Mouse (Mus musculus): ENCODE measurements around the gene Nppa. TPM values are rescaled to one million over a fixed set of nuclear protein-coding genes. Genes with fewer than 3 reads are reported as not detected.
A peak's percentile ranks its signal among the peaks of the same experiment; 100 is the strongest.
"Not testable (repeated sequence)": the region's sequence is repeated elsewhere in the genome, so short reads cannot be mapped to it uniquely, and the experiment has no call there.

Nppa gene
- total RNA-seq, 2 experiments from 2014 or later, result not detected

GRCm38 (mm10) chr4:148012216-148012615 lies 11.7 kb downstream of the Nppa start:
- DNase-seq, result no peak

- peak; percentile 14 for DNase-seq
These were observed 14.9 kb downstream of the Nppa start for GRCm38 (mm10) chr4:148015418-148015817.

- DNase-seq, result no peak
These were observed 16.5 kb downstream of the Nppa start for GRCm38 (mm10) chr4:148016981-148017380.

GRCm38 (mm10) chr4:148018410-148018809 lies 17.9 kb downstream of the Nppa start:
- DNase-seq, result no peak

- DNase-seq, result no peak
These were observed 23.5 kb downstream of the Nppa start for GRCm38 (mm10) chr4:148024003-148024402.

- no peak for DNase-seq
These were observed 28.8 kb downstream of the Nppa start for GRCm38 (mm10) chr4:148029297-148029696.

- no peak for DNase-seq
These were observed 30.0 kb downstream of the Nppa start for GRCm38 (mm10) chr4:148030506-148030905.

GRCm38 (mm10) chr4:148033858-148034410 lies 33.4 kb downstream of the Nppa start:
- DNase-seq, result no peak

GRCm38 (mm10) chr4:148035440-148035839 lies 34.9 kb downstream of the Nppa start:
- DNase-seq, result no peak

GRCm38 (mm10) chr4:148038079-148038599 lies 37.6 kb downstream of the Nppa start:
- DNase-seq, result no peak

- DNase-seq, result peak; percentile 100
These were observed 38.2 kb downstream of the Nppa start, which contains the start of the genes Clcn6 and Mthfr for GRCm38 (mm10) chr4:148038600-148039253. Gene Clcn6, minus strand, starts transcription at chr4:148038821. Gene Mthfr, plus strand, starts transcription at chr4:148039077.

GRCm38 (mm10) chr4:148039254-148040028 lies 38.9 kb downstream of the Nppa start:
- DNase-seq, result peak; percentile 35

- peak; percentile 69 for DNase-seq
These were observed 39.7 kb downstream of the Nppa start for GRCm38 (mm10) chr4:148040029-148040830.

- DNase-seq, result peak; percentile 90
These were observed 40.5 kb downstream of the Nppa start for GRCm38 (mm10) chr4:148040933-148041610.

GRCm38 (mm10) chr4:148041611-148042191 lies 41.2 kb downstream of the Nppa start:
- DNase-seq, result peak; percentile 63

- DNase-seq, result not testable (repeated sequence)
These were observed 42.8 kb downstream of the Nppa start for GRCm38 (mm10) chr4:148043327-148043726.

GRCm38 (mm10) chr4:148044113-148044512 lies 43.6 kb downstream of the Nppa start:
- DNase-seq, result no peak

- DNase-seq, result no peak
These were observed 46.0 kb downstream of the Nppa start for GRCm38 (mm10) chr4:148046450-148047031.

GRCm38 (mm10) chr4:148050396-148050914 lies 49.9 kb downstream of the Nppa start:
- DNase-seq, result not testable (repeated sequence)

- no peak for DNase-seq
These were observed 50.7 kb downstream of the Nppa start for GRCm38 (mm10) chr4:148051046-148051776.
